Mouse (Mus musculus) forebrain, embryonic 16.5 days (tissue): ENCODE results near the gene Metap1d. TPM values are rescaled to one million over a fixed set of nuclear protein-coding genes. Genes with fewer than 3 reads are reported as not detected.

Experiments used
- ATAC-seq: fragments of 200-750 bp; cut with Nextera tagmentation; 2 replicates; pipeline ENCODE4 v1.8.0; 2017; ENCODE audit warnings: mild to moderate bottlenecking, moderate library complexity
- H3K27ac ChIP-seq: fragments of 300-500 bp; sonication (generic); 2 replicates; pipeline ENCODE4 v1.5.1; 2014; ENCODE audit warnings: low read length, control low read depth
- H3K27me3 ChIP-seq: fragments of 300-500 bp; sonication (generic); replicated peaks from 2 replicates; pipeline ENCODE4 v1.6.1; 2014; ENCODE audit warnings: low read length; ENCODE audit not compliant: control insufficient read depth, insufficient read depth
- H3K36me3 ChIP-seq: fragments of 300-500 bp; sonication (generic); 2 replicates; pipeline ENCODE4 v1.6.1; 2014; ENCODE audit not compliant: control insufficient read depth, insufficient read depth
- H3K4me1 ChIP-seq: fragments of 300-500 bp; sonication (generic); replicated peaks from 2 replicates; pipeline ENCODE4 v1.6.1; 2014; ENCODE audit warnings: low read length; ENCODE audit not compliant: control insufficient read depth, insufficient read depth
- H3K4me2 ChIP-seq: fragments of 300-500 bp; sonication (generic); 2 replicates; pipeline ENCODE4 v1.6.1; 2014; ENCODE audit warnings: mild to moderate bottlenecking, low read length, control low read depth
- H3K4me3 ChIP-seq: fragments of 300-500 bp; sonication (generic); replicated peaks from 2 replicates; pipeline ENCODE4 v1.5.1; 2014; ENCODE audit warnings: mild to moderate bottlenecking, low read length, control low read depth
- H3K9ac ChIP-seq: fragments of 300-500 bp; sonication (generic); replicated peaks from 2 replicates; pipeline ENCODE4 v1.6.1; 2014; ENCODE audit warnings: low read depth, low read length, control low read depth
- H3K9me3 ChIP-seq: fragments of 300-500 bp; sonication (generic); 2 replicates; pipeline ENCODE4 v1.6.1; 2016; ENCODE audit warnings: low read length; ENCODE audit not compliant: control insufficient read depth
- WGBS: fragments of 180-500 bp; shearing (Covaris S2); extraction: QIAGEN DNeasy Blood & Tissue Kit; methylation state at CpG from one replicate; pipeline ENCODE4 v1.1.7; 2014; 5-methylcytosine and 5-hydroxymethylcytosine counted together
- polyA plus RNA-seq: library from polyadenylated mRNA; unstranded; fragments of >200 nt; fragmentation: Nextera tagmentation; extraction: Ambion mirVana; gene quantifications from 2 replicates; pipeline ENCODE4 v1.2.1, GENCODE M21; 2015

Gene Metap1d
- polyA plus RNA-seq, 1 experiment from 2014 or later, result 42.0 TPM

DNA sequence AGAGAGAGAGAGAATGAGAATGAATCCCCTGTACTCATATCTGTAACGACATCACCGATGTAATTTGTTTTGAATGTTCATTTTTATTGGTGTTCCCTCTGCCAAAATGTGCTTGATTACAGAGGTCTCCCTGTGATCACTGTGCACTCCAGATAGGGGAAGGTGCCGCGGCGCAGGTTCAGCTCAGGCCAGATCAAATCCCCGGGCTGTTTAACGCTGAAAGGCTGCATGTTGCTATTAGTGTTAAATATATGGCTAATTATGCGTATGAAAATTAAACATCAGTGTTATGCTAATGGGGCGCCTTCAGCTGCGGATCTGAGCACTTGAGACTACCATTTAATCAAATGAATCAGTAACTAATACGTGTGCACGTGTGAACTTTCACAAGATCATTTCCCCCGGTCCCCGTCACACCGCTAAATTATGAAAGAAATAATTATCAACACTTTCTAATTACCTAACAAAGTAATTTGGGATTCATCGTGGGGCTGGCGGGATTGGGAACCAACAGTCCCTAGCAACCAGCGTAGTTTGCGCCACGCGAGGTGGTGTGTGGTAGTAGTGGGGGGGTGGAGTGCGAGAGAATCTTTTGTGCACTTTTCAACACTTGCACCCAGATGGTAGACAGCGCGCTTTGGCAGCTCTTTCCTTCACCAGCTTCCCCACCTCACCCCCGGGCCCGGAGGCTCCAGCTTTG lies 75.1 kb downstream of the Metap1d start, which contains the start of gene Dlx1:
Gene Dlx1 (plus strand): TSS at position 100 of the 700 bp plus-strand sequence.
- peak within 1 kb of the TSS; percentile 97 for H3K27ac ChIP-seq
- peak within 1 kb of the TSS; percentile 75 for H3K9ac ChIP-seq
- H3K9me3 ChIP-seq, result no peaks in the 10 kb centered on the region
- H3K4me3 ChIP-seq, result peak within 1 kb of the TSS; percentile 55
- peaks cover 22% of the 10 kb centered on the region for H3K4me1 ChIP-seq
- peak within 1 kb of the TSS; percentile 71 for H3K4me2 ChIP-seq
- H3K36me3 ChIP-seq, result no peaks in the 10 kb centered on the region
- WGBS, result under 1% methylated on average over 26 of the region's 26 CpGs
- peak; percentile 64 for ATAC-seq
- peaks cover 49% of the 10 kb centered on the region for H3K27me3 ChIP-seq

DNA sequence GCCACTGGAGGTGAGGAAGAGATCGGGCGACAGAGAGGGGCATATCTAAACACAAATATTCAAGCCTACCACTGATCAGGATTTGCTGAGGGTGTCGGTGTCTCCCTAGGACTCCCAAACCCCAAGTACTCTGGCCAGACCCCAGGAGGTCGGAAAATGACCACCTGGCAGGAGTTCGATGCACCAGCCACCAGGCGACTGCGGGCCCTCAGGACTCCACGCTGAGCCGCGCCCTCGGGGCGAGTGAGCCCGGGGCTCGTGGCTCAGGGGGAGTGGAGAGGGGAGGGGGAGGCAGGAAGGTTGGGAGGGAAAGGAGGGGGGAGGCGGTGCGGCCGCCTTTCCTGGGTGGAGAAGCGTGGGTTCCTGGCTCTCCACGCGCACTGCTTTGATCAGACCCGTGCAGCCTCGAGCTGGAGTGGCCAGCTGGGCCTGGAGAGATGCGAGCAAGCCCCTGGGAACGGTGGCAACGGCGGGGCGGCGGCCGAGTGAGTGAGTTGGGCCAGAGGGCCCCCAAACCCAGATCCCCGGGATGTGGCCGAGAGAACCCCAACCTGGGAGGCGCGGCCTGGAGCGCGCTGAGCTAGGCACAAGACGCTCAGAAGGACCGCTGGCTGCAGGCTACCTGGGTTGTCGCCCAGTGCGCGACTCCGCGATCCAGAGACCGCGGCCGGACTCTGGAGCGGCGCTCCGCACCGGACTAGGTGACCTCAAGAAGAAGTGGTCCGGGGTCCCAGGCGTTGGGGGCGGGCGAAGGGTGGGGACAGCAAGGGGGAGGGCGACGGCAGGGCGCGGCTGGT lies 75.8 kb downstream of the Metap1d start:
- Histone ChIP-seq H3K4me3 (peak overlapping the region; percentile 55), H3K27ac (peak overlapping the region; percentile 97), H3K9me3 (no peaks in the 10 kb centered on the region), H3K4me1 (peaks cover 17% of the 10 kb centered on the region), H3K36me3 (no peaks in the 10 kb centered on the region), H3K27me3 (peaks cover 47% of the 10 kb centered on the region), H3K9ac (peak overlapping the region; percentile 75), H3K4me2 (peak overlapping the region; percentile 71)
- WGBS, result under 1% methylated on average over 57 of the region's 57 CpGs
- peak; percentile 39 for ATAC-seq

DNA sequence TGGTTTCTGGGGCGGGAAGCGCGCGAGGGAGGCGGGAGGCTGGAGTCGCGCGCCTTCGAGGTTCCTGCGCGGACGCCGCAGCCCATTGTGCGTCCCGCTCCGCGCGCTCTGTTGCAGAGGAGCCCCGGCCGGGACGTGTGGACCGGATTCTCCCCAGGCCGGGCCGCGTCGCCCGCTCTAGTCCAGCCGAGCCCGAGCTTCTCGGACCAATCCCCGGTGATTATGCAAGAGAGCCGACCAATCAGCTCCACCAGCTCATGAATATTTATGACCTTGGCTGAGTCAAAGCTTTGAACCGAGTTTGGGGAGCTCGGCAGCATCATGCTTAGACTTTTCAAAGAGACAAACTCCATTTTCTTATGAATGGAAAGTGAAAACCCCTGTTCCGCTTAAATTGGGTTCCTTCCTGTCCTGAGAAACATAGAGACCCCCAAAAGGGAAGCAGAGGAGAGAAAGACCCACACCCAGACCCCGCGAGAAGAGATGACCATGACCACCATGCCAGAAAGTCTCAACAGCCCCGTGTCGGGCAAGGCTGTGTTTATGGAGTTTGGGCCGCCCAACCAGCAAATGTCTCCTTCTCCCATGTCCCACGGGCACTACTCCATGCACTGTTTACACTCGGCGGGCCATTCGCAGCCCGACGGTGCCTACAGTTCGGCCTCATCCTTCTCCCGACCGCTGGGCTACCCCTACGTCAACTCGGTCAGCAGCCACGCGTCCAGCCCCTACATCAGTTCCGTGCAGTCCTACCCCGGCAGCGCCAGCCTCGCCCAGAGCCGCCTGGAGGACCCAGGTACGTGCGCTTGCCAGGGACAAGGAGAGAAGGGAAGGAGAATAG lies 76.7 kb downstream of the Metap1d start:
- peak overlapping the region; percentile 71 for H3K4me2 ChIP-seq
- under 1% methylated on average over 58 of the region's 60 CpGs for WGBS
- no peaks in the 10 kb centered on the region for H3K9me3 ChIP-seq
- H3K36me3 ChIP-seq, result no peaks in the 10 kb centered on the region
- H3K9ac ChIP-seq, result peak overlapping the region; percentile 75
- H3K27me3 ChIP-seq, result peaks cover 43% of the 10 kb centered on the region
- peak overlapping the region; percentile 55 for H3K4me3 ChIP-seq
- peak; percentile 79 for ATAC-seq
- peaks cover 16% of the 10 kb centered on the region for H3K4me1 ChIP-seq
- peak overlapping the region; percentile 97 for H3K27ac ChIP-seq

DNA sequence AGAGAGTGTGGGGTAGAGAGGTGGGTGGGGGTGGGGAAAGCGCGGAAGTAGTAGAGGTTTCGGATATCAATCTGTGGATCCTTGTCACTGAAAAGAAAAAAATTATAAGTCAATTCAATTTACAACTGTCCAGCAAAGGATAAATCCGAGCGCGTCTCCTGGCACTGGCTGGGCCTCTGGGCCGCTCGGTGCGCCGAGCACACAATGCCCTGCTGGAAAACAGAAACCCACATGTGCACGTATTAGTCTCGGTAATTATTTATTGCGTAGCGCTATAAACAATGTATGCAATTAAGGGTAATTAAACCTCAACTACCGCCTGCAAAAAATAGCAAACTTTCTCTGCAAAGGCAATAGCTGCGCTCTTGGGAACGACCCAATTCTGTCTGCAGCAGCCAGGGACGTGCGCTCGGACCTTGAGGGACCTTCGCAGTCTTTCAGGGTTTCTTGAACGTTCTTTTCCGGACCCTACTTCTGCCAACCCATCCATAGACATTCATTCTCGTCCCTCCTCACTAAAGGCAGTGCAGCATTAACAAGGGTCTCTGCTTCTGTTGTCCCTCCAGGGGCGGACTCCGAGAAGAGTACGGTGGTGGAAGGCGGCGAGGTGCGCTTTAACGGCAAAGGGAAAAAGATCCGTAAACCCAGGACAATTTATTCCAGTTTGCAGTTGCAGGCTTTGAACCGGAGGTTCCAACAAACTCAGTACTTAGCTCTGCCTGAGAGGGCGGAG lies 77.5 kb downstream of the Metap1d start:
- Histone ChIP-seq H3K9me3 (no peaks in the 10 kb centered on the region), H3K4me3 (peak overlapping the region; percentile 55), H3K4me2 (peak overlapping the region; percentile 71), H3K27me3 (peaks cover 39% of the 10 kb centered on the region), H3K4me1 (peaks cover 16% of the 10 kb centered on the region), H3K36me3 (no peaks in the 10 kb centered on the region), H3K27ac (peak overlapping the region; percentile 97), H3K9ac (peak overlapping the region; percentile 75)
- under 1% methylated on average over 34 of the region's 34 CpGs for WGBS
- ATAC-seq, result no peak

DNA sequence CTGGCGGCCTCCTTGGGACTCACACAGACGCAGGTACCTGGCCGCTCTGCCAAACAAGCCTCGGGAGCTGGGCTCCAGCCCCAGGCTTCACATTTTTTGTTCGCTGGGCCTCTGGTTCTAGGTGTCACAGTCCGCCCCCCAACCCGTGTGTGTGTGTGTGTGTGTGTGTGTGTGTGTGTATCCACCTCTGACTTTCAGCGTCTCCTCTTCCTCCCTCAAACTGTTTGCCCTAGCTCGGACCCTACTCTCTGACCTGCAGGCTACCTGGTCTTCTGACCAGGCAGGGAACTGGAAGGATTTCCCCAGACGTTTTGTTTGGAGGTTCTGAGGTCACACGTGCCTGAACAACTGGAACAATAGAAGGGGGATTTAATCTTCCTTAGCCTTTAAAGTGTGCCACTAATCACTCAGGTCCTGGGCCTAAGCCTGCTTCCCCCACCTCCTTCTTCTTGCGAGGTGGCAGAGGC lies 78.1 kb downstream of the Metap1d start:
- Histone ChIP-seq H3K27me3 (peaks cover 33% of the 10 kb centered on the region), H3K4me1 (peaks cover 16% of the 10 kb centered on the region), H3K36me3 (no peaks in the 10 kb centered on the region), H3K27ac (peak overlapping the region; percentile 97), H3K9ac (peak overlapping the region; percentile 75), H3K9me3 (no peaks in the 10 kb centered on the region), H3K4me3 (peak overlapping the region; percentile 55), H3K4me2 (peak overlapping the region; percentile 71)
- ATAC-seq, result no peak
- WGBS, result 5% methylated on average over 12 of the region's 12 CpGs

DNA sequence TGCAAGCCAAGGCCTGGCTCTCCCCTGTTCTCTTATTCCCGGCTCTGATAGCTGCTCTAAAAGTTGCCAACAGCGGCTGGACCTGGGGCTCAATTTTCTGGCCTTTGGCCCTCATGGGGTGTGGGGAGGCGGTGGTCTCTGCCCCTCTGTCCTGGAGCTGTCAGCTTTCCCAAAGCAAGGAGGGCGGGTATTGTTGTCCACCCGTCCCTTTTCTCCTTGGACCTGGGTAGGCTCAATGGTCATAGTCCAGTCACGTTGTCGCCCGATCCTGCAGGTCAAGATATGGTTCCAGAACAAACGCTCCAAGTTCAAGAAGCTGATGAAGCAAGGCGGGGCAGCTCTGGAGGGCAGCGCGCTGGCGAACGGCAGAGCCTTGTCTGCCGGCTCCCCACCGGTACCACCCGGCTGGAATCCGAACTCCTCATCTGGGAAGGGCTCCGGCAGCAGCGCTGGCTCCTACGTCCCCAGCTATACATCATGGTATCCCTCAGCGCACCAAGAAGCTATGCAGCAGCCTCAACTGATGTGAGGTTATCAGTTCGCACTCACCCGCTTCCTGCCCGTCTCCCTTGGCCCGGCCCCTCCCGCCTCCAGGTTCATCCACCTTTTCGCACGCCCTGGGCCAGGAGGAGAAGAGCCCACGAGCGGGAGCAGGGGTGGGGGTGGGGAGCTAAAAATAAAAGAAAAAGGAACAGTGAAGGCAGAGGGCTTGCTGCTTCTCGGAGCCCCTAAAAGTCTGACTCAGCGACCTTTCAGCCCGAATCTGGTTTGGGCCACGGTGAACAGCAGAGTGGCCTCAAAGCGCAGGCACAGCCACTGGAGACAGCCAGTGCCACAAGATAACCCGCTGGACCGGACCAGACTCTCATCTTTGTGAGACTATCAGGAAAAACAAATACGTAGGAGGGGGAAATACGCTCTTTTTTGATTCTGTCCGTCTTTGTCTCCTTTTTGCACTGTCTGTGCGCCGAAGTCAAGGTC lies 79.2 kb downstream of the Metap1d start:
- peak overlapping the region; percentile 71 for H3K4me2 ChIP-seq
- no peak for ATAC-seq
- H3K36me3 ChIP-seq, result no peaks in the 10 kb centered on the region
- H3K27ac ChIP-seq, result peak overlapping the region; percentile 97
- 2% methylated on average over 43 of the region's 43 CpGs for WGBS
- peaks cover 28% of the 10 kb centered on the region for H3K27me3 ChIP-seq
- H3K9me3 ChIP-seq, result no peaks in the 10 kb centered on the region
- H3K4me3 ChIP-seq, result peak overlapping the region; percentile 55
- peaks cover 16% of the 10 kb centered on the region for H3K4me1 ChIP-seq
- peak overlapping the region; percentile 75 for H3K9ac ChIP-seq

DNA sequence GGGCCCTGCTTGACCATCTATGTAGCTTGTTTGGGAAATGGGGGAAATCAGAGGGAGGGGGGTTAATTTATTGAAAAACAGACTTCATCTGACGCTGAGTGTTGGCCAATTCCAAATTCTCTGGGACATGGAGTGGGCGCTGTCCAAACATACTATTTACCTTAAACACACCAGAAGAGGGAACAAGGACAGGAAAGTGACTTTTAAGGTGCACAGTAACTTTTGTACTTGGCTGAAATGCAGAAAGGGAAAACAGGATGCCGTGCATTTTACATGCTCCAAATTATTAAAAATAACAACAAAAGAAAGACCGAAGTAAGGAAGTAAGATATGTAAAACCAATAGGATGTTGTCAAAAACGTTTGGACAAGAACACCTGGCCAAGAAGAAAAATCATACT lies 80.0 kb downstream of the Metap1d start:
- peaks cover 28% of the 10 kb centered on the region for H3K27me3 ChIP-seq
- H3K9me3 ChIP-seq, result no peaks in the 10 kb centered on the region
- no peaks in the 10 kb centered on the region for H3K36me3 ChIP-seq
- H3K9ac ChIP-seq, result peak overlapping the region; percentile 75
- peaks cover 16% of the 10 kb centered on the region for H3K4me1 ChIP-seq
- peak overlapping the region; percentile 97 for H3K27ac ChIP-seq
- peak overlapping the region; percentile 55 for H3K4me3 ChIP-seq
- peak overlapping the region; percentile 71 for H3K4me2 ChIP-seq
- 19% methylated on average over 5 of the region's 5 CpGs for WGBS
- no peak for ATAC-seq
